Mouse (Mus musculus) lung, adult 2 months (tissue): ENCODE measurements at regions not wholly inside any gene's neighbourhood (a gene's known extent, or its start where the extent isn't known, plus 50 kb on each side); places are given as distances from the start of the nearest gene placed in this dataset.
A peak's percentile ranks its signal among the peaks of the same experiment; 100 is the strongest.

Source experiments
- DNase-seq: peaks from one replicate; pipeline ENCODE4 v3.0.0; 2022
- H3K4me1 ChIP-seq: fragments of 200-500 bp; 2 replicates; pipeline ENCODE4 v1.6.1; 2011; ENCODE audit warnings: low read length; ENCODE audit not compliant: control insufficient read depth, insufficient read depth
- H3K4me3 ChIP-seq: fragments of 200-500 bp; replicated peaks from 2 replicates; pipeline ENCODE3; 2011; ENCODE audit warnings: low read depth, mild to moderate bottlenecking, control low read depth, low read length; ENCODE audit errors: extremely low read depth
- CTCF ChIP-seq: fragments of 200-500 bp; IDR thresholded peaks from 2 replicates; pipeline ENCODE4 v1.5.1; 2011; ENCODE audit warnings: mild to moderate bottlenecking, low read length, control low read depth; ENCODE audit not compliant: insufficient read depth
- POLR2A ChIP-seq: fragments of 200-500 bp; IDR thresholded peaks from 2 replicates; pipeline ENCODE4 v1.6.1; 2011; ENCODE audit warnings: low read depth, mild to moderate bottlenecking, control low read depth, low read length, borderline replicate concordance; ENCODE audit errors: extremely low read depth
- WGBS: fragments of 180-500 bp; shearing (Covaris S2); methylation state at CpG from one replicate; pipeline ENCODE4 v1.1.7; 2018; 5-methylcytosine and 5-hydroxymethylcytosine counted together

- Histone ChIP-seq H3K4me1 (peaks cover 8% of the 10 kb centered on the region), H3K4me3 (no peak overlapping the region)
- no peak for TF ChIP-seq POLR2A
- DNase-seq = no peak
- 52% methylated on average over 1 of the region's 1 CpGs for WGBS
Measured at GRCm38 (mm10) chr16:85743022-85743421, 59.9 kb downstream of the Adamts1 start.

GRCm38 (mm10) chr16:85738606-85739195, 64.2 kb downstream of the Adamts1 start:
- Histone ChIP-seq H3K4me1 (no peaks in the 10 kb centered on the region), H3K4me3 (no peak overlapping the region)
- WGBS = 95% methylated on average over 2 of the region's 2 CpGs
- TF ChIP-seq CTCF (no peak), POLR2A (no peak)
- no peak for DNase-seq

- no peak for DNase-seq
- H3K4me1 ChIP-seq = no peaks in the 10 kb centered on the region
- H3K4me3 ChIP-seq = no peak overlapping the region
- whole genome bisulfite sequencing = 61% methylated on average over 2 of the region's 2 CpGs
- TF ChIP-seq POLR2A = no peak
- no peak for TF ChIP-seq CTCF
Measured at GRCm38 (mm10) chr16:85728026-85728425, 74.9 kb downstream of the Adamts1 start.

DNA sequence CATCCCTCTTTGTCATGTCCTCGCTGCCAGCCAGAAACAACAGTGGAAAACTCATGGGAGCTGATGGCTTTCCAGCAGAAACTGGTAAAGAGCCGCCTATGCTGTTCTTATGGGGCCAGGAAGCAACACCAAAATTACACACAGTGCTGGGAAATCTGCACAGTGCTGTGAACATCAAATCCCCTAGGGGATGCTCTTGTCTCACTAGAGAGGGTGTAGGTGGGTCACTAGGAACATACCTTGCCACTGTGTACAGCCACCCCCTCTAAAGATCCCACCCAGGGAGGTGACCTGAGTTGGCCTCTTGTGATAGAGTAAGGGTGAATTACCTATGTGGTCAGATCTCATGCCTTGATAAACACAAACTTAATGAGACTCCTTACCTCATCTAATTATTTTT, 80.9 kb downstream of the Adamts1 start:
- 35% methylated on average over 2 of the region's 2 CpGs for WGBS
- TF ChIP-seq CTCF = peak; percentile 27; the same call in 1 of the 2 replicates
- TF ChIP-seq POLR2A = no peak
- no peak for DNase-seq
- no peaks in the 10 kb centered on the region for H3K4me1 ChIP-seq
- H3K4me3 ChIP-seq = no peak overlapping the region

DNA sequence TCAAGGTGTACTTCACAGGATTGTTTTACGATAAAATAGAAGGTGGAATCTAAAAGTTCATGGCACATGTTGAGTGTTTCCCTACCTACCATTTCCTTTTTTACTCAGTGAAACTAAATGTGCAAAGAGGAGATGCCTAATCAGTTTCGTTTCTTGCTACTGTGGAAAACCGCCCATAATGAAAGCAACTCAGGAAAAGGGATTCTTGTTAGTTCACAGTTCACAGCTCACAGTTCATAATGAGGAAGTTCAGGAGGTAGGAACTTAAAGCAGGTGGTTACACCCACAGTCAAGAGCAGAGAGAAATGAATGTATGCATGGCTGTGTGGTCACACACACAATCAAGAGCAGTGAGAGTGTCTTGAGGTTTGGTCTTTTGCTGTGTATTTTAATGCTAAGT, 90.6 kb downstream of the Adamts1 start:
- H3K4me1 ChIP-seq = no peaks in the 10 kb centered on the region
- TF ChIP-seq POLR2A (no peak), CTCF (no peak)
- no peak overlapping the region for H3K4me3 ChIP-seq
- WGBS = 89% methylated on average over 3 of the region's 3 CpGs
- DNase-seq = no peak

GRCm38 (mm10) chr16:85704254-85705020, 98.5 kb downstream of the Adamts1 start:
- Histone ChIP-seq H3K4me1 (no peaks in the 10 kb centered on the region; the same call in 1 of the 2 replicates), H3K4me3 (no peak overlapping the region)
- 46% methylated on average over 9 of the region's 9 CpGs for WGBS
- TF ChIP-seq CTCF = no peak
- TF ChIP-seq POLR2A = no peak
- DNase-seq = no peak

DNA sequence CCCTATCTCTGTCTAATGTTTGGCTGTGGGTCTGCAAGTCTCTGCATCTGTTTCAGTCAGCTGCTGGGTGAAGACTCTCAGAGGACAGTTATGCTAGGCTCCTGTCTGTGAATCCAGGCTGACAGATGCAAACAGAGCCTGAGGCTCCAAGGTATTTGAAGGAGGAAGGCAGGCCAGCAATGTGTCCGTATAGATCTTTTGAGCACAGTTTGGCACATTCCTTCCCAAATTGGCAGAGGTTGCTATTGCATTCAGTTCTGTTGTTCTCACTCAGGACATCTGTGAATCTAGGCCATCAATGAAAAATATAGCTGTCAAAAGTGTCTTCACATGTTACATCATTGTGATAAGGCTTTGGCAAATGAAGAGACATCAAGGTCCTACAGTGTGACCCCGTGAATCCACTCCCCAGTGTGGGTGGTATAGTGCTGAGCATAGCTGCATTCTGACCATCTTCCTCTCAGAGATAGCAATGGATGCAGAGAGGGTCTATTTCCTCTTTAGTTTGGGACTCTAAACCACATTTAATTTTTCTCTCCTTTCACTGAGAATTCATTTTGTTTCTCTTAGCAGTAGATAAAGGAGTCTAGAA, 99.9 kb downstream of the Adamts1 start:
- no peak for DNase-seq
- 75% methylated on average over 2 of the region's 2 CpGs for WGBS
- no peaks in the 10 kb centered on the region; the same call in 1 of the 2 replicates for H3K4me1 ChIP-seq
- TF ChIP-seq POLR2A (no peak), CTCF (no peak)
- no peak overlapping the region for H3K4me3 ChIP-seq

GRCm38 (mm10) chr16:85699329-85699728, 103.6 kb downstream of the Adamts1 start:
- no peaks in the 10 kb centered on the region for H3K4me1 ChIP-seq
- no peak for DNase-seq
- no peak for TF ChIP-seq CTCF
- TF ChIP-seq POLR2A = no peak
- WGBS = 80% methylated on average over 4 of the region's 4 CpGs
- no peak overlapping the region for H3K4me3 ChIP-seq

DNA sequence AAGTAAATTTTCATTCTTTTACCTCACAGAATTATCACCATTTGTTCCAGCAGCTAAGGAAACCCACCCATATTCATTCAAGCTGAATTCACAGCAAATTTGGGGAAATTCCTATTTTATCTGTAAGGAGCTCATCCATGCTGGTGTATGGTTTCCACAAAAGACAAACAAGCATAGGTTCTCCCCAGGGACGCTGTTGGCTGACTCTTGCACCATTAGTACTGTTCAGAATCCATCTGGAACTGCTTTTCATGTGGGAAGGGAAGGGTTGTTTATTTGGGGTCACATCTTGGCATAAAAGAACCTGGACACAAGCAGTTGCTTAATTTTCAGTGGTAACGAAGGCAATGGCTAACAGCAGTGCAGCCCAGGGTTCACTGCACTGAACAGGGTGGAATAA, 120.2 kb downstream of the Adamts1 start:
- Histone ChIP-seq H3K4me1 (no peaks in the 10 kb centered on the region), H3K4me3 (no peak overlapping the region)
- WGBS = 87% methylated on average over 2 of the region's 2 CpGs
- TF ChIP-seq POLR2A (no peak), CTCF (no peak)
- DNase-seq = no peak
